Mouse (Mus musculus): ENCODE measurements around the gene Lrrc8c. TPM values are rescaled to one million over a fixed set of nuclear protein-coding genes. Genes with fewer than 3 reads are reported as not detected.
A peak's percentile ranks its signal among the peaks of the same experiment; 100 is the strongest.

The Lrrc8c gene
- polyA plus RNA-seq, 1 experiment from 2014 or later = 23.0 TPM

DNA sequence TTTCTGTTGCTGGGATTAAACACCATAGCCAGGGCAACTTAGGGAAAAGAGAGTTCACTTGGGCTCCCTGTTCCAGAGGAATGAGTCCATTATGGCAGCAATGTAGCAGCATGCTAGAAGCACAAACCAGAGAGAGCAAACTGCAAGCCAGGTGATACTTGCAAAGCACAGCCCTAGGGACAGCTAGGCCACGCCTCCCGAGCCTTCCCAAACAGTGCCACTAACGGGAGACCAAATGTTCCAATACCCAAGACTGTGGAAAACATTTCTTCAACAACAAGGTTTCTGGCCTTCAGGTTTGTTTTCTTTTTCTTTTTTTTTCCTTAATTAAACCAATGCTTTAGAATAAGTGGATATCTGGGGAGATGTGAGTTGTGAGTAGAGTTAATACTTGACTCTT, 38.2 kb downstream of the Lrrc8c start:
- no peak overlapping the region for H3K27ac ChIP-seq (ENCODE audit: low read length)
- ATAC-seq (no peak), DNase-seq (ENCODE audit: low spot score) (no peak)
- H3K4me1 ChIP-seq (ENCODE audit: insufficient read depth, low read depth, low read length) = peaks cover 7% of the 10 kb centered on the region; the same call in 1 of the 2 replicates
- H3K9me3 ChIP-seq (ENCODE audit: low read length) = no peaks in the 10 kb centered on the region
- H3K4me3 ChIP-seq (ENCODE audit: low read depth, low read length) = no peak overlapping the region
- TF ChIP-seq CTCF (IDR thresholded peaks at IDR 0.05) (no peak), EP300 (IDR thresholded peaks at IDR 0.05) (no peak)
- WGBS = 97% methylated on average over 3 of the region's 3 CpGs
- H3K36me3 ChIP-seq (ENCODE audit: insufficient read depth, low read length) = no peaks in the 10 kb centered on the region
- H3K4me2 ChIP-seq (replicated peaks; ENCODE audit: low read depth, low read length) = no peak overlapping the region
- no peaks in the 10 kb centered on the region for H3K27me3 ChIP-seq (replicated peaks; ENCODE audit: insufficient read depth, low read length)
- H3K9ac ChIP-seq (replicated peaks; ENCODE audit: low read depth) = no peak overlapping the region

DNA sequence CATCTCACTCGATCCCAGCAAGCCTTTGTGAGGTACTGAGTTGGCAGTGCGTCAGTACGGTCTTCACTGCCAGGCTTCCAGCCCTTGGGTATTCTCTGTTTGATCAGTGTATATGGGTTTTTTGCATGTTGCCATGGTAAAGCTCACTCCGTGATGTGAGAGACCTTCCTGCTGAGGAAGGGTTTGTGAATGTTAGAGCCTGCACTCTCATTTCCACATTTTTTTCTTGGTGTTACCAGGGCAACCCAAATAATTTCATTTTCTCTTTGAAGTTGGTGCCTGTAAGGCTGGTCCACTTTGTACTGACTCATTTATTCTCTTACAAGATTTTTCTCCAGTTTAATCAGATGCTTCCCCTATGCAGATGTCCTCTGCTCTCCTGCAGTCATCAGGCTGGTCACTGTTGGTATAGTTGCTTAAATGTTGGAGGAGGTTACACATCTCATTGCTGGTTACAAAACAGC, 38.6 kb downstream of the Lrrc8c start:
- DNase-seq (ENCODE audit: low spot score) (no peak), ATAC-seq (0 out of 2 replicates have a peak, but pooled peaks have one; percentile 23)
- Histone ChIP-seq H3K4me3 (ENCODE audit: low read depth, low read length) (no peak overlapping the region), H3K27ac (ENCODE audit: low read length) (no peak overlapping the region), H3K9me3 (ENCODE audit: low read length) (no peaks in the 10 kb centered on the region), H3K36me3 (ENCODE audit: insufficient read depth, low read length) (no peaks in the 10 kb centered on the region), H3K27me3 (replicated peaks; ENCODE audit: insufficient read depth, low read length) (no peaks in the 10 kb centered on the region), H3K4me2 (replicated peaks; ENCODE audit: low read depth, low read length) (no peak overlapping the region), H3K4me1 (ENCODE audit: insufficient read depth, low read depth, low read length) (peaks cover 7% of the 10 kb centered on the region; the same call in 1 of the 2 replicates), H3K9ac (replicated peaks; ENCODE audit: low read depth) (no peak overlapping the region)
- 61% methylated on average over 4 of the region's 4 CpGs for WGBS
- TF ChIP-seq EP300 (IDR thresholded peaks at IDR 0.05) (no peak), CTCF (IDR thresholded peaks at IDR 0.05) (no peak)

DNA sequence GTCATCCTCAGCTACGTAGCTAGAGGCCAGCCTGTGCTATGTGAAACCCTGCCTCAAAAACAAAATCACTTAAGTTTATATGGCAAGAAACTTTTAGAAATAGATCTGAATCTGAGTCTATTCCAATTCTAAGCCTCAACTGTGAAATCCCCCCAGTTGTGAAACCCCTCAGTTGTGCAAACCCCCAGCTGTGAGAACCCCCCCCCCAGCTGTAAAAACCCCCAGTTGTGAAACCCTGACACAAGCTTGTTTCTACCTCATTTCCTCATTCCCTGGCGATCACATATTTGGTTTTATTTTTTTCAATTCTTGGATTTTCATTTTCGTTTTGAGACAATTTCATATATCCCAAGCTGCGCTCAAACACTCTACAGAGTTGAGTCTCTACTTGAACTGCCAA, 39.3 kb downstream of the Lrrc8c start:
- no peaks in the 10 kb centered on the region for H3K36me3 ChIP-seq (ENCODE audit: insufficient read depth, low read length)
- no peak overlapping the region for H3K9ac ChIP-seq (replicated peaks; ENCODE audit: low read depth)
- H3K4me3 ChIP-seq (ENCODE audit: low read depth, low read length) = no peak overlapping the region
- H3K27ac ChIP-seq (ENCODE audit: low read length) = no peak overlapping the region
- no peaks in the 10 kb centered on the region for H3K27me3 ChIP-seq (replicated peaks; ENCODE audit: insufficient read depth, low read length)
- WGBS = 92% methylated on average over 4 of the region's 4 CpGs
- no peak overlapping the region for H3K4me2 ChIP-seq (replicated peaks; ENCODE audit: low read depth, low read length)
- DNase-seq (ENCODE audit: low spot score) (no peak), ATAC-seq (no peak)
- no peak for TF ChIP-seq CTCF (IDR thresholded peaks at IDR 0.05)
- no peak for TF ChIP-seq EP300 (IDR thresholded peaks at IDR 0.05)
- no peaks in the 10 kb centered on the region for H3K9me3 ChIP-seq (ENCODE audit: low read length)
- peaks cover 7% of the 10 kb centered on the region; the same call in 1 of the 2 replicates for H3K4me1 ChIP-seq (ENCODE audit: insufficient read depth, low read depth, low read length)

DNA sequence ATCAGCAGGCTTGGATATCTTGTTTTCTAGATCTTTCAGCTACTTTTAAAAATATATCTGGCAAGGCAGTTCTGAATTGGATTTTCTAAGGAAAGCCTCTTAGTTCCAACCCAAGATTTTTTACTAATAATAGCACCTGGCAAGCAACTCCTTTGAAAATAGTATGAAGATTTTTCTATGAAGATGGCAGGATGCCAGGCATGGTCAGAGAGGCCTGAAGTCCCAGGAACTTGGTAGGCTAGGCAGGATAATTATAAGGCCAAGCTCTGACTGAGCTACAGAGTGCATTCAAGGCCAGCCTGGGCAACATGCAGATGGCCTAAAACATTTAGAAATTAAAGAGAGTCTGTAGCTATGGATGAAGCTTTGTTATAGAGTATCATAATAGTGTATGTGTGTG, 42.7 kb downstream of the Lrrc8c start:
- no peak overlapping the region for H3K4me2 ChIP-seq (replicated peaks; ENCODE audit: low read depth, low read length)
- no peak for TF ChIP-seq EP300 (IDR thresholded peaks at IDR 0.05)
- TF ChIP-seq CTCF (IDR thresholded peaks at IDR 0.05) = no peak
- H3K9me3 ChIP-seq (ENCODE audit: low read length) = no peaks in the 10 kb centered on the region
- ATAC-seq = no peak
- H3K27me3 ChIP-seq (replicated peaks; ENCODE audit: insufficient read depth, low read length) = no peaks in the 10 kb centered on the region
- H3K4me3 ChIP-seq (ENCODE audit: low read depth, low read length) = no peak overlapping the region
- no peak overlapping the region for H3K27ac ChIP-seq (ENCODE audit: low read length)
- H3K36me3 ChIP-seq (ENCODE audit: insufficient read depth, low read length) = no peaks in the 10 kb centered on the region
- DNase-seq (ENCODE audit: low spot score) = no peak
- peaks cover 9% of the 10 kb centered on the region; the same call in 1 of the 2 replicates for H3K4me1 ChIP-seq (ENCODE audit: insufficient read depth, low read depth, low read length)
- H3K9ac ChIP-seq (replicated peaks; ENCODE audit: low read depth) = no peak overlapping the region

DNA sequence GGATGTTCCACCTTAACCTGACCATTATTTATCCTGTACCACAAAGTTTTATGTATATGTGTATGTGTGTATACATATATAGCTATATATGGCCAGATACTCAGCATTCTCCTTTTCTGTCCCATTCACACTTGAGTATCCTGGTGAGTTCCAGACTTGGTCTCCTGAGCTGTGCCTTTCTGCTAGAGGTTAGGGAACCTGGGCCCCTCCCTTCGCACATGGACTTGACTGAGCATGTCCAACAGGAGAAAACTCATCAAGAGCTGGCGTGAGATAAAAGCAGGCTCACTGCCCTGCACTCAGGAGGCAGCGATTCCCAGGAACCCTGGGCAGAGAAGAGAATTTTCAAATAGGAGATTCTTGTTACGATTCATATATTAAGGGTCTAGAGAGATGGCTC, 45.6 kb downstream of the Lrrc8c start:
- Histone ChIP-seq H3K27me3 (replicated peaks; ENCODE audit: insufficient read depth, low read length) (no peaks in the 10 kb centered on the region), H3K9me3 (ENCODE audit: low read length) (no peaks in the 10 kb centered on the region), H3K4me2 (replicated peaks; ENCODE audit: low read depth, low read length) (no peak overlapping the region), H3K4me3 (ENCODE audit: low read depth, low read length) (no peak overlapping the region), H3K9ac (replicated peaks; ENCODE audit: low read depth) (no peak overlapping the region), H3K27ac (ENCODE audit: low read length) (no peak overlapping the region), H3K4me1 (ENCODE audit: insufficient read depth, low read depth, low read length) (peaks cover 9% of the 10 kb centered on the region; the same call in 1 of the 2 replicates), H3K36me3 (ENCODE audit: insufficient read depth, low read length) (no peaks in the 10 kb centered on the region)
- no peak for TF ChIP-seq CTCF (IDR thresholded peaks at IDR 0.05)
- no peak for TF ChIP-seq EP300 (IDR thresholded peaks at IDR 0.05)
- 59% methylated on average over 4 of the region's 4 CpGs for WGBS
- ATAC-seq = no peak
- no peak for DNase-seq (ENCODE audit: low spot score)

DNA sequence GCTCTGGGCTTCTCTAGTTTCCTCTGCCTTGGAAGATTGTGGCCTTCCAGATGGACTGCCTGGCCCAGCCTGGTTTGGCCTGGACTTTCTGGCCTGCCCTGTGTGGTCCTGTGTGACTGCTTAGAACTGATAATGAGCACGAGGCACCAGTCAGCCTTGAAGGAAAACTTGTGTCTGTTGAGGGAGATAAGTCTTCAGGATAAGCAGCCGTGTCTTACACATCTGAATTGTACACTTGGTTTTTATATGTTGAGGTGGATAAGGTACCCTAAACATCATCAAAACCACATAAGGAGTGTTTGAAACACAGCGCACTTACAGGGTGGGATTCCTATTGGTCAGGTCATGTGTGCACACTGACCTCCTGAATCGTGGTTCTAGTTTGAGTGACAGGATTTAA, 46.6 kb downstream of the Lrrc8c start:
- Histone ChIP-seq H3K9ac (replicated peaks; ENCODE audit: low read depth) (no peak overlapping the region), H3K27me3 (replicated peaks; ENCODE audit: insufficient read depth, low read length) (no peaks in the 10 kb centered on the region), H3K4me3 (ENCODE audit: low read depth, low read length) (no peak overlapping the region), H3K4me2 (replicated peaks; ENCODE audit: low read depth, low read length) (no peak overlapping the region), H3K27ac (ENCODE audit: low read length) (no peak overlapping the region), H3K36me3 (ENCODE audit: insufficient read depth, low read length) (no peaks in the 10 kb centered on the region), H3K4me1 (ENCODE audit: insufficient read depth, low read depth, low read length) (peaks cover 9% of the 10 kb centered on the region; the same call in 1 of the 2 replicates), H3K9me3 (ENCODE audit: low read length) (no peaks in the 10 kb centered on the region)
- TF ChIP-seq CTCF (IDR thresholded peaks at IDR 0.05) = no peak
- no peak for TF ChIP-seq EP300 (IDR thresholded peaks at IDR 0.05)
- ATAC-seq (no peak), DNase-seq (ENCODE audit: low spot score) (no peak)
- 72% methylated on average over 4 of the region's 4 CpGs for WGBS
